Mouse (Mus musculus) right cerebral cortex, postnatal 25 days (tissue): ENCODE measurements at regions not wholly inside any gene's neighbourhood (a gene's known extent, or its start where the extent isn't known, plus 50 kb on each side); places are given as distances from the start of the nearest gene placed in this dataset.
A peak's percentile ranks its signal among the peaks of the same experiment; 100 is the strongest.

ENCODE experiments used
- DNase-seq: peaks from one replicate; pipeline ENCODE4 v3.0.0; 2022

GRCm38 (mm10) chr13:101824962-101825361 is 56.9 kb upstream of the Pik3r1 start:
- no peak for DNase-seq

- no peak for DNase-seq
Observed at GRCm38 (mm10) chr13:101831872-101832629, 64.0 kb upstream of the Pik3r1 start.

GRCm38 (mm10) chr13:101834546-101834945 is 66.5 kb upstream of the Pik3r1 start:
- no peak for DNase-seq

- DNase-seq = no peak
Observed at GRCm38 (mm10) chr13:101836992-101837391, 69.0 kb upstream of the Pik3r1 start.

- no peak for DNase-seq
Observed at GRCm38 (mm10) chr13:101844461-101845440, 76.7 kb upstream of the Pik3r1 start.

GRCm38 (mm10) chr13:101846016-101846415 is 78.0 kb upstream of the Pik3r1 start:
- DNase-seq = no peak

DNA sequence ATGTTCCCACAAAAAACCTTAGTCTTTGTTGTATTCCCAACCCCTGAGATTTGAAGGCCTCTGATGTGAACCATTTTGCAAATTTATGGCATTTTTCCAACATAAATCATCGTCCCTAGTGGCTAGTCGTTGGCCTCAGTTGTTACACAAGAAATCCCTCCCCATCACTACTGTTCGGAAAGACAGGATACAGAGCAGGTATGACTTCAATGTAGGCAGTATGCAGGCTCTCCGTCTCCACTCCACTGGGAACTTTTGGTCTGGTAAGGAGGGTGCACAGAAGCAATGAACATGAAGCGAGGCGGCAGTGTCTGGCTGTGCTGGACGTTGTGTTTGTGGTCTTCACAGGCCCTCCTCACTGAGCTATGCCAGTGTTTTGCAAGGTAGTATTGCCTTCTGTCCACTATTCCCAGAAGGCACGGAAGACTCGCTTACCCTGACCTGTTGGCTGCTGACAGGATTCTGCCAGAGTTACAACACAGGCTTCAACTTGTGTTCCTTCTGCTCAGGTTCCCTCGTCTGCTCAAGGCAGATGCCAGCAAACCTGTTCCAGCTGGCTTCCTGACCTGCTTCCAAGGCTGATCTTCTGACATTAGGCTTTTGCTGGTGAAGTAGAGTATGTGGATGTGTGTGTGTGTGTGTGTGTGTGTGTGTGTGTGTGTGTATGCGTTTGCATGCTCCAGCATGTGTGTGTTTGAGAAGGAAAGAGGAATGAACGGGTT is 80.0 kb upstream of the Pik3r1 start:
- DNase-seq = no peak

- no peak for DNase-seq
Observed at GRCm38 (mm10) chr13:101848601-101849147, 80.7 kb upstream of the Pik3r1 start.

DNA sequence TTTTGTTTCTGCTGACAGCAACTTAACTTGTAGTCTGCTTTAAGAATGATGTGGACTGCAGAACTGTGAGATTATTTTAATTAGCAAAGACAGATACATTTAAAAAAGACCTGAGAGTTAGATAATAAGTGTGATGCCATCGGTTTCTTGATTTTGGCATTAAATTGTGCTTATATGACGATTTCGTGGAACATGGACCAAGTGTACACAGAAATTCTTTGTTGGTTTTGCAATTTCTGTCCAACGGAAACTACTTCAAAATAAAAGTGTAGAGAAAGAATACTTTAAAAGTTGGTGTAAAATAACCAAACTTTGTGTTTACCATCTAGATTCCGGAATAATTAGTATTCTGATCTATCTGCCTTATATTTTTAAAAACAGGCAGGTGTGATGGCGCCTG is 81.4 kb upstream of the Pik3r1 start:
- DNase-seq = no peak

GRCm38 (mm10) chr13:101851329-101851728 is 83.3 kb upstream of the Pik3r1 start:
- DNase-seq = no peak

- DNase-seq = no peak
Observed at GRCm38 (mm10) chr13:101852960-101853359, 84.9 kb upstream of the Pik3r1 start.

- no peak for DNase-seq
Observed at GRCm38 (mm10) chr13:101855141-101855540, 87.1 kb upstream of the Pik3r1 start.

DNA sequence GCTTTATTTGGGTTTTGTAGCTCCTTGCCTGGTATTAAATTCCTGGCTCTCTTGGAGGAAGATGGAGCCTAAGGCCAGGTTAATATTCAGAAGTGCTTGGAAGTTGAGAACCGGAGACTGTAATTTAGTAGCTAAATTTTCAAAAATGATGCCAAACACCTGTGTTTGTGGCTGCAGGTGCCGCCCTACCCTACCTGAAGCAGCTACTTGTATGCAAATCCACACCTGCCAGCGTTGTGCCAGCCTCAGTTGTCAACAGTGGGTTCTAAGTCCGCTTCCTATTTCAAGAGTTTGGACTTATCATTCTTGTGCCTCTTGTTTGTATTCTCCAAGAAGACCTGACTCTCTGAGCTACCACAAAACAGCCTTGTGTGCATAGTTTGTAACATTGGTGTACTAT is 92.7 kb upstream of the Pik3r1 start:
- DNase-seq = no peak

DNA sequence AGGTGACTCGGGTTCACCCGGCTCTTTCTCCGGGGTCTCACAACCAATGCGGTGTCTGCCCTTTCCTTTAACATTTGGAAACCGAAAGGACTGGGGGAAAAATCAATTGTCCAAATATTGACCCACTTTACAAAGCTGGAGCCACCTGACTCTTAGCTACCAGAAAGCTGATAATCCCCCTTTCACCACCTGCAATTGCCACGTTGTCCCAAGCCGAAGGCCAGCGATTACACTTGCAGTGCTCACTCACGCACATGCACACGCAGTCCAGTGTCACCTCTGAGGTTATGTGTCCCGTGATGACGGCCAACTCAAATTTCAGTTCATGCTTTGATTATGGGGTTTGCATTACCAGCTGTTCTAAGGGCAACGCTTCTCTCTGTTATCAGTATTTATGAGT is 94.0 kb upstream of the Pik3r1 start:
- DNase-seq = no peak

- DNase-seq = no peak
Observed at GRCm38 (mm10) chr13:101863015-101863414, 95.0 kb upstream of the Pik3r1 start.

GRCm38 (mm10) chr13:101863602-101864001 is 95.6 kb upstream of the Pik3r1 start:
- no peak for DNase-seq

GRCm38 (mm10) chr13:101866843-101867242 is 98.8 kb upstream of the Pik3r1 start:
- DNase-seq = no peak

- DNase-seq = peak; percentile 22
Observed at GRCm38 (mm10) chr13:101874761-101875160, 106.7 kb upstream of the Pik3r1 start.

DNA sequence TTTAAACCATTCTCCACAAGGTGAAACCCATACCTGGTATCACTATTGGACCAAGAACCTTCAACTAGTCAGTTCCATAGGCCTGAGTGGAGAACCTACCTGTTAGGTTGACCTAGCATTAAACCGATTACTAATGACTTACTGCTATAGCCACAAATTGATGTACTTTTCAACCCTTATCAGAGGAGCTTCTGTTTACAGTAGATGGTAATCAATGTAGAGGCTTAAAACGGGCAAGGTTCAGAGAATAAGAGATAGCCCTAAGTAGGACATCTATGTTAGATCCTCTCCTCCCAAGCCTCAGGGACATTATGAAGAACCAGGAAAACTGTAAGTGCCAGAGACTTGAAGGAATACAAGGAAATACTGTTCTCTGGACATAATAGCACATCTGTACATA is 108.1 kb upstream of the Pik3r1 start:
- no peak for DNase-seq

DNA sequence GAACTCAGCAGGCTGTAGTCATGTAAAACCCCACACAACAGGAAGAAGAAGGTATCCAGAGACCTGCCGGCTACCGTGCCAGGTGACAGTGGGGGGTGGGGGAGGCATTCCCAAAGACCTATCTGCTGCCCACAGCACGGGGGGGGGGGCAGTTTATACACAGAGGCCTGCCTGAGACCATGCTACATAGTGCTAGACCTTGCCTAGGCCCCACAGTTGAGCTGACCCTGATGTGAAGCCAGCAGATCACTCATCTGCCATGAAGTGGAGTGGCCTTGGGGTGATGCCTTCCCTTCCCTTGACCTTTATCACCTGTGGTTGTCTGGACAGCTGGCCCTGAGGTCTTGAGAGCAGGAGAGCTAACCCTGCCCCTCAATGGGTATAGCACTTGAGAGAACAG is 108.6 kb upstream of the Pik3r1 start:
- no peak for DNase-seq

GRCm38 (mm10) chr13:101878168-101878567 is 110.2 kb upstream of the Pik3r1 start:
- no peak for DNase-seq

DNA sequence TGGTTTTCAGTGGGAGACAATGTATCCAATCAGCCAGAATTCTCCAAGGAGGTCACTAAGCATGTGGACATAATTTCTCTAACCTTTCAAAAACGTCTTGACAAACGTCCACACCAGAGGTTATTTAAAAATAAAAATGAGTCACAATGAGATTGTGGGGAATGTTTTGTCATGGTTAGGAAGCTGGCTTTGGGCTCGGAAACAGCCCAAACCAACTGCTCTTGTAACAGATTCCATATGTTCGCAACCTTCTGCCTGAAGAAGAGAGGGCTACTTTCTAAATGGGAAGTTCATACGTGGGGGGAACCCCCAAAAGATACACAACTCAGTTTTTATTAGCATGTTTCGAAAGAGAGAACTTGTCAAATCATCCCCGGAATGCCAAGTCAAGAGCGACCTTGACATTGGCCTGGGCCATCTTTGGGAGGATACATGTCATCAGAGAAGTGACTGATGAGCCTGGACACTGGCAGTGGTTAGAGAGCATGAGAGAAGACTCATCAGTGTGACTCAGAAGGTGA is 111.6 kb upstream of the Pik3r1 start:
- no peak for DNase-seq

- no peak for DNase-seq
Observed at GRCm38 (mm10) chr13:101883177-101883576, 115.2 kb upstream of the Pik3r1 start.
